Mouse (Mus musculus): ENCODE measurements around the gene Plcb4.

DNA sequence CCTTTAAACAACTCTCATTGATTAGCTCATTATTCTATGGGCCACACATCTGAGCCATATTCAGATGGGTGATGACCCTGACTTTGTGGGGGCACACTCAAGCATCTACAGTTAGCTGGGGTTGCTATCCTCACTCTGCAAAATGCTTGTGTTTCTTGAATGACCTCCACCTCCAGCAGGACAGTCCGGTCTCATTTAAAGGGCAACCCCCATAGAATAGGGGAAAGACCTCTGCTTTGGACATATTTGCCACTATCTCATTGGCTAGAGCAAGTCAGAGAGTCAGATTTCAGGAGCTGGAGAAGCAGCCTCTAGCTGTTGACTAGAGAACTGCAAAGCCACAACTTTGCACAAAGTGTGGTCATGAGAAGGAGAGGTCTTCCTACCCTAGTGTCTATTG is 340.6 kb downstream of the Plcb4 start:
- no peak for TF ChIP-seq E2F4 (IDR thresholded peaks at IDR 0.05; ENCODE audit: insufficient replicate concordance, low read depth, low read length)
- no peak for TF ChIP-seq EP300 (IDR thresholded peaks at IDR 0.05; ENCODE audit: low read length)
- TF ChIP-seq SIN3A (IDR thresholded peaks at IDR 0.05; ENCODE audit: low read length), result no peak
- TF ChIP-seq KAT2A (IDR thresholded peaks at IDR 0.05; ENCODE audit: insufficient replicate concordance, low read length), result no peak

All from CH12.LX (cell line).